Mouse (Mus musculus) G1E-ER4 (cell line): ENCODE results near the gene Exoc2. TPM values are rescaled to one million over a fixed set of nuclear protein-coding genes. Genes with fewer than 3 reads are reported as not detected.

Source experiments
- GATA1 ChIP-seq: IDR thresholded peaks from one replicate; pipeline ENCODE4 v1.8.0; 2012; ENCODE audit warnings: low read length, inconsistent platforms
- polyA plus RNA-seq: library from polyadenylated mRNA; stranded (reverse); fragments of >175 nt; gene quantifications from 2 replicates; pipeline ENCODE4 v1.2.3, GENCODE M21; 2012

Exoc2 gene
- polyA plus RNA-seq, 1 experiment: 6.0 TPM

DNA sequence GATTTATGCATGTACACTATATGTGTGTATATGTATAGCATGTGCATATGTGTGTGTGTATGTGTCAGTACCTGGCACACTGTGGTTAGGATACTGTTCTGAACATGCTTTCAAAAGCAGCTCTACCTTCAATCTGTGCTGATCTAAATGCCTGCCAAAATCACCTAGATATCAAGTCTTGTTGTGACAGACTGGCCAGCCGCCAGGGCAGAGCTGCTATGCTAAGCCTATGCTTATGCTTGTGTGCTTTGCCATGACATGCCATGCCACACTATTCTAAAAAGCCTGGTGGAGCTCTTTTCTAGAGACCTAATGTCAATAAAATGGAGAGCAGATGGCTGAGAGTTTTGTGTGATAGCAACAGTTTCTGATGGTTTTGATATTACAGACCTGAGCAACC, 94.0 kb downstream of the Exoc2 start:
- no peak for TF ChIP-seq GATA1

DNA sequence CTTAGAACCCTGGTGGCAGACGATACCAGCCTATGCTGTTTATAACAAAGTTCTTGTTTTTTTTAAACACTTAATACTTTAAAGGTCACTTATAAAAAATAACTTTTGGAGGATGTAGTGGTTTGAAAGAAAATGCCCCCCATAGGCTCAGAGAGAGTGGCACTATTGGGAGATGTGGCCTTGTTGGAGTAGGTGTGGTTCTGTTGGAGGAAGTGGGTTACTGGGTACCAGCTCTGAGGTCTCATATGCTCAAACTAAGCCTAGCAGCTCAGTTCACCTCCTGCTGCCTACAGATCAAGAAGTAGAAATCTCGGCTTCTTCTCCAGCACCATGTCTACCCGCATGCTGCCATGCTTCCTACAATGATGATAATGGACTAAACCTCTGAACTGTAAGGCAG, 98.1 kb downstream of the Exoc2 start:
- TF ChIP-seq GATA1: no peak

DNA sequence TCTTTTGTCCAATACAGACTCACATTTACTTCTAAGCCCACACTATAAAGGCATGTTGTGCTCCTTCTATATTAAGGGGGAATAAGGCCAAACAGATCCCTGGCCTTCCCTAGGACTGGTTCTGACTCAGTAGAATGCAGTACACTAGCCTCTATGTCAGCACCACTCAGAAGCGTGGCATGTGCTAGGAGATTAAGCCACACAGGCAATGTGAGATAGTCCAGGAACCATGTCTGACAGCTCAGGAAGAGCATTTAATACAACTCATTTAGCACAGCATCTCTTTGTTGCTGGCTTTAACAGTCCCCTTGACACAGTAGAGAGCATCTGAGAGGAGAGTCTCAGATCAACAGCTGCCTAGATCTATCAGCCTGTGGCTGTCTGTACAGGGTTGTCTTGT, 100.4 kb downstream of the Exoc2 start:
- TF ChIP-seq GATA1: no peak

DNA sequence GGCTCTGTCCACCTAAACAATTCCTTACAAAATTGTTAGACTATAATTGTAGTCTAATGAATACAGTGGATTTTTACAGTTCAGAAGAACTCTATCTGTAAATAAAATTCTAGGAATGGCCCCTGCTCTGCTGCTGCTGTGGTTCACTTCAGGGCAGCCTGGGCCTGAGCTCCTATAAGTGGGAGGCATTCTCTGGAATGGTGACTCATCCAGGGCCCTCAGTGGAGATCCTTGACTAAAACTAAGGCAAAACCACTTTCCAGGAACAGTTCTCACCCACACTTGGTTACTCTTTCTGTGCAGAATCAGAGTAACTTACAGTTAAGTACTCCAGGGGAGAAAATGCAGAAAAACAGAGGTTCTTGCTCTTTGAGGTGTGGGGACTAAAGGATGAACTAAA, 108.4 kb downstream of the Exoc2 start:
- no peak for TF ChIP-seq GATA1

DNA sequence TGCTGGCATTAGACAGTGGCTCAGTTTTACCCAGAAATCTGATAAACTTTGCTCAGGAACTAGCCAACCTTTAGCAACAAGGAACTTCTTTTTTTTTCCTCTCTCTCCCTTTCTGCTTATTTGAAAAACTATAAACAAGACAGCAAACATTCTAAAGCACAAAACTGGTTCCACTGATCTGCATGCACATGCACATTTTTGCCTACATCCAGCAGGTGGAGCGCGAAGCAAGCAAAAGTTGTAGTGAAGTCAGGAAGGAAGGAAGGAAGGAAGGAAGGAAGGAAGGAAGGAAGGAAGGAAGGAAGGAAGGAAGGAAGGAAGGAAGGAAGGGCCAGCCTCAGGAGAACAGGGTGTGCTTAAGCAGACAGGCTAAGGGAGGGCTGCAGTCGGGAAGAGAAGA, 109.9 kb downstream of the Exoc2 start:
- no peak for TF ChIP-seq GATA1

DNA sequence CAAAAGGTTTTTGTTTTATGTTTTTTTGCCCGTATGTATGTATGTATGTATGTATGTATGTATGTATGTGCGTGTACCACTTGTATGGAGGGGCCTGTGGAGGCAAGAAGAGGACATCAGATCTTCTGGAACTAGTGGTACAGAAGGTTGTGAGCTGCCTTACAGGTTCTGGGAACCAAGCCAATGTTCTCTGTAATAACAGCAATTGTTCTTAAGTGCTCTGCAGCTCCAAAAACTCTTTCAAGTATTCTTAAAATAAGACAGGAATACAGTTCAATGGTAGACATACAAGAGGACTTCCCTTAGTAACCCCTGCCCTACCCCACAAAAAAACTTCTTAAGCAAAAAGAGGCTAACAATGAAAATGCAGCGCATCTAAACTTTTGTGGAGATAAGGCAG, 115.5 kb downstream of the Exoc2 start:
- TF ChIP-seq GATA1: no peak

DNA sequence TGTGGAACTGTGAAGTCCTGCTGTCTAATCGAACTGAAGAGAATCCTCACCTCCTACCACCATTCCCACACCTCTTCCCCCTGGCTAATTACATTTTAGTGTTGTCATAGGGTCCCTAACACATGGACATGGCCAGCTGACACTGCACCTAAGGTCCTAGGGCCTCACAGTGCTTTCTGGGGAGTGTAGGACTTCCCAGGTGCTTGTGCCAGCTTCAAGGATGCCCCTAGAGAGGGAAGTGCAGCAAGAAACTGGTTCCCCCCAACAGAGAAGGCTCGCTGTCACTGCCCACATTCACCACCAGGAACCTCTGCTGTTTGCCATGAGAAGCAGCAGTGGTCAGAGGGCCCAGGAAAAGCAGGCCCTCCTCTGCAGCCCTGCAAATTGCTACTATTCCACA, 123.2 kb downstream of the Exoc2 start:
- no peak for TF ChIP-seq GATA1

DNA sequence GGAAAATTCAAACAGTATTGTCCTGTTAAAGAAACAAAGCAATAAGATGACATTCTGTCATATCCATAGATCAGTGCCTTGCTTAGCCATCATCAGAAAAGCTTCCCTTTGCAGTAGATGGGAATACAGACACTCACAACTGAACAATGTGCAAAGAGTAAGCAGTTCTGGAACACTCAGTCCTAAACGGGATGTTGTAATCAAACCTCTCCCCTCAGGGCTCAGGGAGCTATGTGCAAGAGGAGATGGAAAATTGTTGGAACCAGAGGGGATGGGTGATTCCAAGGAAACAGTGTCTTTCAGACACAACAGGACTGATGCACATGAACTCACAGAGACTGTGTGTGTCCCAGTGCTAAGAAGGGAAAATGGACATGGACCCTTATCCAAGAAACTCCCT, 125.9 kb downstream of the Exoc2 start:
- TF ChIP-seq GATA1: no peak

DNA sequence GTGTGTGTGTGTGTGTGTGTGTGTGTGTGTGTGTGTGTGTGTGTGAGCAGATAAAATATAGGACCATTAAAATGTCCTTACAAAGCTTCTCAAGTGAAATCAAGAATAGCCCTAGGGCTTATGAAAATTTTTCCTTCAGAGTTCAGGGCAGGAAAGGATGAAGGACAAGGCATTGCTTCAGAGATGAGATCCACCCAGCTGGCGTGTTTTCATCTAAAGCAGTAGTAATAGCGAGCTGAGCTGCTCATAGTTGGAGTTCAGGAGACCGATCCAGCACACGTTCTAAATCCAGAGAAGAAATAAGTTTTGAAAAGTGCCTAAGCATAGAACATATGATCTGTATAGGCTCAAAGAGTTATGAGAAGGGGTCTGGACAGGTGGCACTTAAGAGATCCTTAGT, 127.4 kb downstream of the Exoc2 start:
- TF ChIP-seq GATA1: no peak

DNA sequence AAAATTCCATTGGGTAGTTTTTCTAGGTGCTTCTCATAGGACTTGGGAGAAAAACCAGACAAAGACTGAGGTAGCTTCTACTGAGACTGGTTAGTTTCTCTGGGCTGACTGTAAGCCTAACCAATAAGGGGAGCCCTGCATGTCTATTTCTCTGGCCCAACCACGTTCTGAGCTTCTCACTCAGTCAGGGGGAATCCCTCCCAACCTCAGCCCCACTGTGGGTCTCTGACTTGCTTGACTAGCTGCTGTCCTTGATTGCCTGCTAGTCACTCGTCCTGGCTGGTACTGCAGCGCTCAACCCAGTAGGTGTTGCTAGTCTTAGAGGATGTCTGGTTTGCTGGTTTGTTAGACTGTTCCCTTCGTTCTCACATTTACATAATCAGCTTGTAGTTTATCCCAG, 130.8 kb downstream of the Exoc2 start:
- TF ChIP-seq GATA1: no peak

DNA sequence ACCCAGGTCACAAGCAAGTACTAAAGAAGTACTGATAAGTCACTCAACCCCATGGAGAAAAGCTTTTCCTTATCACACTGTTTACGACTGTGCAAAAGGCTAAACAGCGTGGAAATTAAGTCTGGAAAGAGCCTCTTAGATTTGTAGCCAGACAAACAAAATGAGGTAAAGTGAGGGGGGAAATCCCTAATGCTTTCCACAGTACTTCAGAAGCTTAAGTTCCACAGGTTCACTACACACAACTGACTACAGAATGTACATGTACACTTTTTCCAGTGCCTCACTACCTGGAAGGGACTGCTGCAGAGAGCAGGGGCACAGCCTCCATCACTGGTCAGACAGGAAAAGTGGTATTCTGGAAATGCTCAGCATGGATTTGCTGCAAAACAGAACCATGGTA, 132.1 kb downstream of the Exoc2 start:
- TF ChIP-seq GATA1: no peak

DNA sequence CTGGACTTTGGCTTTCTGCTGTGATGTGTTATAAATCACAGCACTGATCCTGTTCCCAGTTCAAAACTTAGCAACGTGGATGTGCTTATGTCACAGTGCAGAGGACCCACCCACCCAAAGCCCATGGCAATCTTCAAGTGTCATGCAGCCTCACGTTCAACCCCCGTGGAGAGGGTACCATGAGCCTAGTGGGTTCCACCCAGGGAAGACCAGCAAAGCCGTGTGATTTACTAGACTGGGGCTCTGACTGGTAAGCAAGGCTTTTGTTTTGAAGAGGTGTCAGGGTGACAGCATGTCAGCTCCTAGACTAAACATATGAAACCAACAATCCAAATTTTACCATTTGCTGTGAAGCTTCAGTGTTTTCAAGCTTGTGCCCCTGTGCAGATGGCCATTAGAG, 132.6 kb downstream of the Exoc2 start:
- TF ChIP-seq GATA1: no peak

DNA sequence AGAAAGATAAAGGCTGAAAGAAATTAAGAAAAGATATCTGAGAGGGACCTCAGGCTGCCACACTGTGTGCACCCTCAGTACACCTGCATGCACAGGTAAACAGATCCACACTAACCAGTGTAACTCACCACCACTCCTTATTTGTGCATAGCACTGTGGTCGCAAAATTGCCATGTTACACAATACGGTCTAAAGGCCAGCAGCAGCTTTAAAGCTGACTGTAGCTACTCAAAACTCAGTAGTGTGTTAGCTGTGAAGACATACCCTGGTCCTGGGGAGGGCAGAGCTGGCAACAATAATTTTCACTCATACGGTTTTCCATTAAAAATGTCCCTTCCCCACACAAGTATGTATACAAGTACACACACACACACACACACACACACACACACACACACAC, 133.2 kb downstream of the Exoc2 start:
- no peak for TF ChIP-seq GATA1

DNA sequence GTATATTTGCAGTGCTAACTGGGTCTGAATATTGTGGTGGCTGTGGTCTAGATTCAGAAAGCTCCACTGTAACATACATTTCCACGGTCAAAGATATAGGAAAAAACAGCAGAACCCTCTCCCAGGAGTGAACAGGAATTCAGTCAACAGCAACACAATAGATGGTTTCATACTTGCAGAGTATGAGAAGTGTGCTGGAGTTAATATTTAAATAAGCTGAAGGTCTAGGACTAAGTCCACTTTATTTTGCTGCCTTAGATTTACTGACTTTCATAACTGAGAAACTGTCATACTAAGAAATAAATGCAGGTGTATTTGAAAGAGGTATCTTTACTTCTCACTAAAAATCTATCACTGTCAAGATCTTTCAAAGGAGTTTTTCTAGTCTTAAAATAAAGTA, 137.6 kb downstream of the Exoc2 start:
- no peak for TF ChIP-seq GATA1

DNA sequence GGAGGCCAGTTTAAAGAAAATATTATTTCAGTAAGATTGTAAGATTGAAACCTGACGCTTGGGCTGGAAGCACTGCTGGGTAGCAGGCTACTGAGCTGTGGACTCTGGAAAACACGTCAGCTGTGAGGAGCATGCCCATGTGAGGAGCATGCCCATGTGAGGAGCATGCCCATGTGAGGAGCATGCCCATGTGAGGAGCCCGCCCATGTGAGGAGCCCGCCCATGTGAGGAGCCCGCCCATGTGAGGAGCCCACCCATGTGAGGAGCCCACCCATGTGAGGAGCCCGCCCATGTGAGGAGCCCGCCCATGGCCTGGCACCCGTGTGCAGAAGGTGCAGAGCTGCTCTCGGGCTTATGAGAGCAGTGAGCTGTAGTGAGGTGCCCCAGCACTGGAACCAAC, 139.0 kb downstream of the Exoc2 start:
- TF ChIP-seq GATA1: no peak

DNA sequence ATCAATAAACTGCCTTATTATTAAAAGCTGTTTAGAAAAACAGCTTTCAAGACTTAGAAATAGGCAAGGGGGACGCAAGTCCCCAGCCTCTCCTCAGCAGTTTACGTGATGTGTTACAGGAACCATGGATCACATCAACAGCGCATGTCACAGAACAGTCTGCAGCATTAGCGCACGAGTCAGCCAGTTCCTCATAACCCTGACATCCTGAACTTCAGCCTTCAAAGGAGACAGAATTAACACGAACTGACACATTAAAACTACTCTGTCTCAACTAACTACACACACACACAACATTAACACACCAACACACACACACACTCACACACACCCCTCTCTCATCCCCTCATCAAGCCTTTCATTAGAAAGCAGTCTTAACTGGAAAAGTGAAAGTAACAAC, 139.5 kb downstream of the Exoc2 start:
- no peak for TF ChIP-seq GATA1

DNA sequence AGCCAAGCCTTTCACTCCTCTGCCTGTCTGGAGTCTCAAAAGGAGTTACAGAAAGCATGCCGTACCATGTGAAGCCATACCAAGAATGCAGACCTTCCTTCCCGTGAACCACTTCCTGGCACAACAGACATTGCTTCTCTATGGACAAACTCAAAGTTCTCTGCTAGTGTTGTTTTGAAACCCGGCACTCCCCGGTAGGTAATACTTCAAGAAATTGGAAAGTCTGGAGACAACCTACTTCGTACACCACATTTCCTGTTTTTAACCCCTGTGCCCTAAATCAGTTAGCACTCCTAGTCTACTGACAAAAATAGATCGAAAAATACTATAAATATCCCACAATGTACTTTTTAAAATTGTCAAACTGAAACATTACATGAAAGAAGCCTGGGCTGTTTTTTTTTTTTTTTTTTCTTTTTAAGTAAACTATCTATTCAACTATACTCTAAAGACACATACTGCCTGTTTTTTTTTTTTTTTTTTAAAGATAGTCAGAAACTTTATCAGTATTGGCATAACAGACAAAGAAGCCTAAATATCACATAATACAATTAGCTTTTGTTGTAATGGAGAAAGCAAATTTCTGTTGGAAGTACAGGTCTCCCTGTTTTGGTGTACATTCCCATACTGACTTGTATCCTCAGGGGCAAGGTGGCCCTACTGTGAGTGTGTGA, 140.3 kb downstream of the Exoc2 start:
- no peak for TF ChIP-seq GATA1

DNA sequence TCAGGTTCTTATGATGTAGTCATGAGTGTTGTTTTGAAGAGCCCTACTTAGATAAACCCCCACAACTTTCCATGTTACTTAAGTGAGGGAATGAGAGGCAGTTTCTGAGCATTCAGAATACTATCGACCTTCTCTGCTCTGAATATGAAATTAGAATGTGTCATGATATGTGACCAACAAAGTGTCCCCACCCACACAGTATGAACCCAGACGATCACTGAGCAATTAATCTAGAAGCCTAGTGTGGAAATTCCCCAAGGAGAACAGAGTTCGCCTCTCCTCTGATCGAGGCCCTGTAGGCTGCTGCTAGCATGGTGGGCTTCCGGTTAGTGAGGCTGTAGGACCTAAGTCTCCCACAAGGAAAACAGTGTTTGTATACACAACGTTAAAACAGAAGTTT, 142.5 kb downstream of the Exoc2 start:
- no peak for TF ChIP-seq GATA1
